Mouse (Mus musculus) gastrocnemius, postnatal 4 days (tissue): ENCODE measurements at regions not wholly inside any gene's neighbourhood (a gene's known extent, or its start where the extent isn't known, plus 50 kb on each side); places are given as distances from the start of the nearest gene placed in this dataset.
A peak's percentile ranks its signal among the peaks of the same experiment; 100 is the strongest.

ENCODE experiments used
- DNase-seq, 2 experiments: peaks; one replicate each; pipeline ENCODE4 v3.0.0; 2021 to 2022; ENCODE audit warnings: low spot score in 2 of 2, mixed read lengths in 2 of 2

- DNase-seq = no peak
These were observed 232.5 kb downstream of the Foxa2 start for GRCm38 (mm10) chr2:147814231-147814630.

- DNase-seq = no peak
These were observed 233.3 kb downstream of the Foxa2 start for GRCm38 (mm10) chr2:147813516-147813915.

GRCm38 (mm10) chr2:147808036-147808675, 238.6 kb downstream of the Foxa2 start:
- DNase-seq = peak in 1 of 2 experiments; percentile 12

DNA sequence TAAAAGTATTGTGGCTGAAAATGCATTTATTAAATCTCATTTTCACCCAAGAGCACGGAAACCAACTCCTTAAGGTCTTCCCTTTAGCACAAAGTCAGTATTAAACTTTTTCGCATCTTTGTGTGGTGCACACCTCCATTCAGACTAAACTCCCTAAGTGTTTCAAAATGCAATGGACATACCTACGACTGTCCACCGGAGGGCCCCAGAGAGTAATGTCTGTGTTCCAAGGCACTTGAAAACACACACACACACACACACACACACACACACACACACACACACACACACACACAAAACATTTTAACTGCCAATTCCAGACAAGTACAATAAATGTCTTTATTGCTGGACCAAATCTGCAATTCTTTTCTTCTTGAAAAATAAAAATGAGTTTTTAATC, 243.7 kb downstream of the Foxa2 start:
- DNase-seq = peak in 1 of 2 experiments; percentile 16

- DNase-seq = no peak
These were observed 255.3 kb downstream of the Foxa2 start for GRCm38 (mm10) chr2:147791434-147791833.

DNA sequence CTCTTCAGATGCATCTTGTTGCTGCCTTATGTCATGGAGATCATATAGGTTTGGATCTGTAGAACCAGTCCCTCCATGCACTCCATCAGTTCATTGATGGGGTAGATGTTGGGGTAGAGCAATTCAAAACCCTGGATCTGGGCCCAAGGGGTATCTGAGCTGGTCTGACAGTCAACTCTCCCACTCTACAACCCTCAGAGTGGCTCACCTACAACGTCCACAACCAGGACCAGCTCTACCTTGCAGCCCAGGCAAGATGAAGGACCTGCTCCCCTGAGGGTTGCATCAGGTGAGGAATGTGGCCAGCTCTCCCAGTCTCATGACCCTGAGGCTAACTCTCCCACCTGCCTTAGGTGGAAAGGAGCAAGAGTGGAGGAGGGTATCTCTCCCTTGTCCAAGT, 256.9 kb downstream of the Foxa2 start:
- DNase-seq = no peak

GRCm38 (mm10) chr2:147789268-147789667, 257.5 kb downstream of the Foxa2 start:
- DNase-seq = peak; percentile 36 to 59

DNA sequence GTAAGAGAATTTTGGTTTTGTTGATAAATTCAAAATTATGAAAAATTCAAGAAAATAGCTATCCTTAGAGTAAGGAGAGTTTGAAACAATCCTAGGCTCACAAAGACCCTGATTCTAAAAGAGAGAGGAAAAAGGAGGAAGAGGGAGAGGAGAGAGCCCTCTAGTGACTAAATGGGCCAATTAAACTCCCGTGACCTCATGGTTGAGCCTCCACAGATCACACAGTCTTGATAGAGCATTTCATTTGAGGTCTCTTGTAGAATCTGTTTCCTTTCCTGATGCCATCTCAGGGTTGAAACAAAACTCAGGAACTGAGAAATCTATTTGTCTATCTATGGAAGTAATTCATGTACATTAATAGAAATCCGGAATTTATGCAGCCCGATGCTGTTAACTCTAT, 258.8 kb downstream of the Foxa2 start:
- no peak for DNase-seq

DNA sequence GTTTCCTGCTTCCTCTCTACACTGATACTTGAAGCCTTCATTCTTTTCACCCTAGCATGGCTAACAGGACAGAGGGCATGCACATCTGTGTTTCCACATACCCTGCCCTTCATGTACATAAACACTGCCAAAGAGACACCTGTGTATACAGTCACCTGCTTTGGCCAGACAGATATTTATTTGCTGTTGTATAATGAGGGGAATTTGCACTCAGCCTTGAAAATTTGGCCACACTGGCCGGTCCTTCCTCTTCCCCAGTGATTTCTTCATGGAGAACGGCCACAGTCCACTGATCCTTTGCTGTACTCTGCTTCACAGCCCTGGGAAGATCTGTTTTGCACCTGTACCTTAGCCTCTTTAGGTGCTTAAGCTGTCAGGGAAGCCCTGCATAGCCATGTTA, 264.3 kb downstream of the Foxa2 start:
- no peak for DNase-seq

DNA sequence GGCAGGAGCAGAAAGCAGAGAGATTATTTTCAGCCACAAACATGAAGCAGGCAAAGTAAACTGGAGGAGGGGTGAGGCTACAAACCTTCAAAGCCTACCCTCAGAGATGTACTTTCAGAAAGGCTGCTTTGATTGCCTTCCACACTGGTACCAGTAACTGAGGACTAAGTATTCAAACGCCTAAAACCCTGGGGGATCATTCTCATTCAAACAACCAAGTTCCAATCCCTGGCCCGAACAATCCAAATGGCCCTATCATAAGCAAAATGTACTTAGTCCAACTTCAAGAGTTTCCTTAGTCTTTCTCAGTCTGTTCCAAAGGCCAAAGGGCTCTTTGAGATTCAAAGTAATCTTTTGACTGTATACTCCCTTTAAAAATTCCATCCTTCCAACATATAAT, 270.5 kb downstream of the Foxa2 start:
- DNase-seq = no peak

GRCm38 (mm10) chr2:147772579-147772978, 274.2 kb downstream of the Foxa2 start:
- DNase-seq = no peak

- no peak for DNase-seq
These were observed 293.7 kb downstream of the Foxa2 start for GRCm38 (mm10) chr2:147753089-147753488.

- no peak for DNase-seq
These were observed 294.9 kb downstream of the Foxa2 start for GRCm38 (mm10) chr2:147751831-147752230.

GRCm38 (mm10) chr2:147748006-147748405, 298.8 kb downstream of the Foxa2 start:
- no peak for DNase-seq

GRCm38 (mm10) chr2:147743908-147744307, 302.9 kb downstream of the Foxa2 start:
- DNase-seq = no peak

- DNase-seq = peak in 1 of 2 experiments; percentile 10
These were observed 308.4 kb downstream of the Foxa2 start for GRCm38 (mm10) chr2:147738307-147738872.

DNA sequence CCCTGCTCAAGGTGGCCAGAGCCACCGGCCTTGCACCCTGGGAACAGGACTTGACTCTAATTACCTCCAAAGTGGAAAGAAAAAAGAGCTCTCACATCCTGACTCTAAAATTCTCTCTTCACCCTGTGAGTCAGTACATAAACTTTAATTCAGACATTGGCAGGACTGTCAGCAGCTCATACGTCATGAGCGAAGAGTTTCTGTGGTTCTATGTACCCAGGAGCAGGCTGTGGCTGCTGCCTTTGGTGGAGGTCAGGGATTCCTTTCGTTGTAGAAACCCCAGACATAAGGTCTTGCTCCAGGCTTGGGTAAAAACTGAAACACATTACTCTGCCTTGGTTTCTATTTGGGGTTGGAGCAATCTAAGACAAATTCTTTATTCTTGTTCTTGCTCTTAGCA, 319.4 kb downstream of the Foxa2 start:
- DNase-seq = no peak

DNA sequence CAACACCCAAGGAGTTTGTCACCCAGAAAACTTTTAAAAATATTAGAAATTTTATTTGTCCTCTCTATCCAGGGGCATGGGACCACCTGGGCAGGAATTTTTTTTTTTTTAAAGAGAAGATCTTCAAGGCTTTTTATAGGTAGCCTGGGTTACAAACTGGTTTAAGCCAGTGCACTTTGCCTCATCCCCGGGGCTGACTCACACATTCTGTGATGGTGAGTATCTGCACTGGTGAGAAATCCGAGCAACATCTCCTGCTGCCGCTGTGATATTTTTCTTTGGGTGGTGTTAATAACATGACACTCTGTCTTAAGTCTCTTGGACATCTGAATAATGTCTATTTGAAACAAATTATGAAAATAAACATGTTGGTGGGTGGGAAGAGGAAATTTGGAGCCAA, 327.8 kb downstream of the Foxa2 start:
- no peak for DNase-seq

GRCm38 (mm10) chr2:147717484-147717947, 329.3 kb downstream of the Foxa2 start:
- no peak for DNase-seq

- no peak for DNase-seq
These were observed 331.0 kb downstream of the Foxa2 start for GRCm38 (mm10) chr2:147715791-147716190.

- no peak for DNase-seq
These were observed 336.0 kb downstream of the Foxa2 start for GRCm38 (mm10) chr2:147710593-147711265.

- DNase-seq = no peak
These were observed 337.0 kb downstream of the Foxa2 start for GRCm38 (mm10) chr2:147709799-147710198.

GRCm38 (mm10) chr2:147707156-147707555, 339.6 kb downstream of the Foxa2 start:
- no peak for DNase-seq
